Mouse (Mus musculus) urinary bladder, postnatal 10 days (tissue): ENCODE measurements around the gene Sohlh2.
A peak's percentile ranks its signal among the peaks of the same experiment; 100 is the strongest.

Source experiments
- DNase-seq: peaks from one replicate; pipeline ENCODE4 v3.0.0; 2022; ENCODE audit warnings: low spot score

Gene Sohlh2

GRCm38 (mm10) chr3:55207665-55208064, 25.8 kb downstream of the Sohlh2 start:
- no peak for DNase-seq

- no peak for DNase-seq
Measured at GRCm38 (mm10) chr3:55212254-55212653, 30.4 kb downstream of the Sohlh2 start.

- DNase-seq: no peak
Measured at GRCm38 (mm10) chr3:55213785-55214184, 32.0 kb downstream of the Sohlh2 start.

- DNase-seq: no peak
Measured at GRCm38 (mm10) chr3:55214413-55214812, 32.6 kb downstream of the Sohlh2 start.

GRCm38 (mm10) chr3:55222502-55222901, 40.7 kb downstream of the Sohlh2 start:
- no peak for DNase-seq

- no peak for DNase-seq
Measured at GRCm38 (mm10) chr3:55223862-55224261, 42.0 kb downstream of the Sohlh2 start.

- DNase-seq: no peak
Measured at GRCm38 (mm10) chr3:55226501-55227213, 44.8 kb downstream of the Sohlh2 start.

- no peak for DNase-seq
Measured at GRCm38 (mm10) chr3:55227214-55227581, 45.4 kb downstream of the Sohlh2 start.

GRCm38 (mm10) chr3:55241730-55242421, 60.0 kb downstream of the Sohlh2 start, which contains the start of gene Dclk1:
Dclk1 (plus strand) TSS chr3:55242364.
- no peak for DNase-seq

- peak; percentile 39 for DNase-seq
Measured at GRCm38 (mm10) chr3:55242422-55243055, 60.7 kb downstream of the Sohlh2 start.

GRCm38 (mm10) chr3:55243056-55243471, 61.2 kb downstream of the Sohlh2 start:
- DNase-seq: no peak

GRCm38 (mm10) chr3:55244087-55244486, 62.3 kb downstream of the Sohlh2 start:
- DNase-seq: no peak

- DNase-seq: no peak
Measured at GRCm38 (mm10) chr3:55246618-55247272, 64.9 kb downstream of the Sohlh2 start.

- DNase-seq: no peak
Measured at GRCm38 (mm10) chr3:55248048-55248447, 66.2 kb downstream of the Sohlh2 start.

- no peak for DNase-seq
Measured at GRCm38 (mm10) chr3:55248508-55248907, 66.7 kb downstream of the Sohlh2 start.

GRCm38 (mm10) chr3:55250631-55251030, 68.8 kb downstream of the Sohlh2 start:
- no peak for DNase-seq
